Mouse (Mus musculus): ENCODE data around the gene Rtn4ip1. TPM values are rescaled to one million over a fixed set of nuclear protein-coding genes. Genes with fewer than 3 reads are reported as not detected.

Gene Rtn4ip1
- polyA plus RNA-seq, 1 experiment from 2014 or later, result 9.2 TPM

- TF ChIP-seq CTCF (IDR thresholded peaks at IDR 0.05; ENCODE audit: low read depth), result no peak
- no peaks in the 10 kb centered on the region for H3K4me1 ChIP-seq (replicated peaks; ENCODE audit: control insufficient read depth, insufficient read depth, low read length)
Measured at GRCm38 (mm10) chr10:43982470-43982869, 80.9 kb downstream of the Rtn4ip1 start.

GRCm38 (mm10) chr10:43983241-43983640 lies 81.6 kb downstream of the Rtn4ip1 start:
- WGBS, result 34% methylated on average over 5 of the region's 5 CpGs
- H3K36me3 ChIP-seq (ENCODE audit: control insufficient read depth, insufficient read depth), result peaks cover 6% of the 10 kb centered on the region; the same call in 1 of the 2 replicates
- H3K27me3 ChIP-seq (replicated peaks; ENCODE audit: control insufficient read depth, insufficient read depth, low read length), result no peaks in the 10 kb centered on the region
- TF ChIP-seq CTCF (IDR thresholded peaks at IDR 0.05; ENCODE audit: low read depth), result no peak
- H3K4me2 ChIP-seq (replicated peaks; ENCODE audit: low read depth), result no peak overlapping the region
- H3K4me3 ChIP-seq (ENCODE audit: low read depth, low read length), result no peak overlapping the region
- peak overlapping the region; percentile 66 for H3K27ac ChIP-seq (ENCODE audit: low read depth, low read length)
- no peak overlapping the region for H3K9ac ChIP-seq (ENCODE audit: low read depth, low read length)
- no peaks in the 10 kb centered on the region for H3K4me1 ChIP-seq (replicated peaks; ENCODE audit: control insufficient read depth, insufficient read depth, low read length)
- ATAC-seq, result peak; percentile 50
- H3K9me3 ChIP-seq (ENCODE audit: control insufficient read depth), result no peaks in the 10 kb centered on the region

More at GRCm38 (mm10) chr10:43982470-43982869, 80.9 kb downstream of the Rtn4ip1 start:
- H3K4me3 ChIP-seq (ENCODE audit: low read depth, low read length), result no peak overlapping the region
- no peaks in the 10 kb centered on the region for H3K9me3 ChIP-seq (ENCODE audit: control insufficient read depth)
- H3K9ac ChIP-seq (ENCODE audit: low read depth, low read length), result no peak overlapping the region
- no peak for ATAC-seq
- H3K27me3 ChIP-seq (replicated peaks; ENCODE audit: control insufficient read depth, insufficient read depth, low read length), result no peaks in the 10 kb centered on the region
- WGBS, result 91% methylated on average over 6 of the region's 6 CpGs
- no peak overlapping the region for H3K27ac ChIP-seq (ENCODE audit: low read depth, low read length)
- peaks cover 6% of the 10 kb centered on the region; the same call in 1 of the 2 replicates for H3K36me3 ChIP-seq (ENCODE audit: control insufficient read depth, insufficient read depth)
- no peak overlapping the region for H3K4me2 ChIP-seq (replicated peaks; ENCODE audit: low read depth)

GRCm38 (mm10) chr10:43983866-43984265 lies 82.3 kb downstream of the Rtn4ip1 start:
- WGBS, result 86% methylated on average over 2 of the region's 2 CpGs
- no peaks in the 10 kb centered on the region for H3K9me3 ChIP-seq (ENCODE audit: control insufficient read depth)
- H3K36me3 ChIP-seq (ENCODE audit: control insufficient read depth, insufficient read depth), result peaks cover 6% of the 10 kb centered on the region
- no peak for ATAC-seq
- TF ChIP-seq CTCF (IDR thresholded peaks at IDR 0.05; ENCODE audit: low read depth), result no peak
- no peaks in the 10 kb centered on the region for H3K4me1 ChIP-seq (replicated peaks; ENCODE audit: control insufficient read depth, insufficient read depth, low read length)
- no peak overlapping the region for H3K4me2 ChIP-seq (replicated peaks; ENCODE audit: low read depth)
- peak overlapping the region; percentile 66 for H3K27ac ChIP-seq (ENCODE audit: low read depth, low read length)
- no peak overlapping the region for H3K9ac ChIP-seq (ENCODE audit: low read depth, low read length)
- no peak overlapping the region for H3K4me3 ChIP-seq (ENCODE audit: low read depth, low read length)
- H3K27me3 ChIP-seq (replicated peaks; ENCODE audit: control insufficient read depth, insufficient read depth, low read length), result no peaks in the 10 kb centered on the region

GRCm38 (mm10) chr10:43991268-43991667 lies 89.7 kb downstream of the Rtn4ip1 start:
- no peak overlapping the region for H3K4me2 ChIP-seq (replicated peaks; ENCODE audit: low read depth)
- no peak overlapping the region for H3K4me3 ChIP-seq (ENCODE audit: low read depth, low read length)
- H3K36me3 ChIP-seq (ENCODE audit: control insufficient read depth, insufficient read depth), result peaks cover 13% of the 10 kb centered on the region
- peak; percentile 40 for TF ChIP-seq CTCF (IDR thresholded peaks at IDR 0.05; ENCODE audit: low read depth)
- no peaks in the 10 kb centered on the region for H3K4me1 ChIP-seq (replicated peaks; ENCODE audit: control insufficient read depth, insufficient read depth, low read length)
- H3K27me3 ChIP-seq (replicated peaks; ENCODE audit: control insufficient read depth, insufficient read depth, low read length), result no peaks in the 10 kb centered on the region
- H3K27ac ChIP-seq (ENCODE audit: low read depth, low read length), result no peak overlapping the region
- H3K9ac ChIP-seq (ENCODE audit: low read depth, low read length), result no peak overlapping the region
- 91% methylated on average over 5 of the region's 5 CpGs for WGBS
- no peak for ATAC-seq
- H3K9me3 ChIP-seq (ENCODE audit: control insufficient read depth), result no peaks in the 10 kb centered on the region

GRCm38 (mm10) chr10:43992506-43992905 lies 90.9 kb downstream of the Rtn4ip1 start:
- H3K4me3 ChIP-seq (ENCODE audit: low read depth, low read length), result no peak overlapping the region
- H3K4me2 ChIP-seq (replicated peaks; ENCODE audit: low read depth), result no peak overlapping the region
- WGBS, result 87% methylated on average over 5 of the region's 5 CpGs
- H3K4me1 ChIP-seq (replicated peaks; ENCODE audit: control insufficient read depth, insufficient read depth, low read length), result no peaks in the 10 kb centered on the region
- TF ChIP-seq CTCF (IDR thresholded peaks at IDR 0.05; ENCODE audit: low read depth), result no peak
- no peaks in the 10 kb centered on the region for H3K27me3 ChIP-seq (replicated peaks; ENCODE audit: control insufficient read depth, insufficient read depth, low read length)
- H3K36me3 ChIP-seq (ENCODE audit: control insufficient read depth, insufficient read depth), result peaks cover 13% of the 10 kb centered on the region
- no peak overlapping the region for H3K27ac ChIP-seq (ENCODE audit: low read depth, low read length)
- no peak for ATAC-seq
- H3K9me3 ChIP-seq (ENCODE audit: control insufficient read depth), result no peaks in the 10 kb centered on the region
- no peak overlapping the region for H3K9ac ChIP-seq (ENCODE audit: low read depth, low read length)

- Histone ChIP-seq H3K4me2 (replicated peaks; ENCODE audit: low read depth) (no peak overlapping the region), H3K4me1 (replicated peaks; ENCODE audit: control insufficient read depth, insufficient read depth, low read length) (no peaks in the 10 kb centered on the region), H3K27me3 (replicated peaks; ENCODE audit: control insufficient read depth, insufficient read depth, low read length) (no peaks in the 10 kb centered on the region), H3K36me3 (ENCODE audit: control insufficient read depth, insufficient read depth) (peaks cover 13% of the 10 kb centered on the region), H3K27ac (ENCODE audit: low read depth, low read length) (no peak overlapping the region), H3K4me3 (ENCODE audit: low read depth, low read length) (no peak overlapping the region), H3K9me3 (ENCODE audit: control insufficient read depth) (no peaks in the 10 kb centered on the region), H3K9ac (ENCODE audit: low read depth, low read length) (no peak overlapping the region)
- no peak for ATAC-seq
- 51% methylated on average over 6 of the region's 6 CpGs for WGBS
- TF ChIP-seq CTCF (IDR thresholded peaks at IDR 0.05; ENCODE audit: low read depth), result no peak
Measured at GRCm38 (mm10) chr10:43993198-43993597, 91.6 kb downstream of the Rtn4ip1 start.
